Mouse (Mus musculus): Measurements from ENCODE around the gene Cnpy4.
A peak's percentile ranks its signal among the peaks of the same experiment; 100 is the strongest.

DNA sequence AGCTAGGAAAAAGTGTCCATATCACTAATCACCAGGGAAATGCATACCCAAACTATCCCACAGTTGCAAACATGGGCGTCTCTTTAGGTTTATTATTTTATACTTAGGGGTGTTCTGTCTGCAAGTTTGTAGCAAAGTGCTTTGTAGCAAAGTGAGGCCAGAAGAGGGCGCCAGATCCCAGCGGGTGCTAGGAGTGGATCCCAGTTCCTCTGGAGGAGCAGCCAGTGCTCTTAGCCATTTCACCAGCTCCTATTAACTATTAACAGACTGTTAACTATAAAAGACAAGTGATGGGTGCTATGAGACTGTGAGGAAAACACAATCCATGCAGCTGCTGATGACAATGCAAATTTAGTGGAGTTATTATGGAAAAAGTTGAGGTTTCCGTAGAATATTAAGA is 34.8 kb downstream of the Cnpy4 start:
- TF ChIP-seq POLR2A (IDR thresholded peaks at IDR 0.05; ENCODE audit: control insufficient read depth, low read depth, low read length) (no peak), CTCF (IDR thresholded peaks at IDR 0.05; ENCODE audit: control insufficient read depth, insufficient read depth, insufficient replicate concordance, low read depth, low read length) (peak; percentile 67; the same call in 1 of the 2 replicates)

All from testis, adult 2 months (tissue).